Mouse (Mus musculus) embryonic fibroblast, embryonic 13.5 days (primary cell): ENCODE data around the gene Tmub1.

Experiments
- CTCF ChIP-seq: IDR thresholded peaks from 2 replicates; pipeline ENCODE4 v1.5.1; 2011; ENCODE audit warnings: mild to moderate bottlenecking, control low read depth, low read length, moderate library complexity, borderline replicate concordance; ENCODE audit not compliant: insufficient read depth
- POLR2A ChIP-seq: IDR thresholded peaks from 2 replicates; pipeline ENCODE4 v1.6.1; 2011; ENCODE audit warnings: low read depth, mild to moderate bottlenecking, control low read depth, low read length, moderate library complexity

DNA sequence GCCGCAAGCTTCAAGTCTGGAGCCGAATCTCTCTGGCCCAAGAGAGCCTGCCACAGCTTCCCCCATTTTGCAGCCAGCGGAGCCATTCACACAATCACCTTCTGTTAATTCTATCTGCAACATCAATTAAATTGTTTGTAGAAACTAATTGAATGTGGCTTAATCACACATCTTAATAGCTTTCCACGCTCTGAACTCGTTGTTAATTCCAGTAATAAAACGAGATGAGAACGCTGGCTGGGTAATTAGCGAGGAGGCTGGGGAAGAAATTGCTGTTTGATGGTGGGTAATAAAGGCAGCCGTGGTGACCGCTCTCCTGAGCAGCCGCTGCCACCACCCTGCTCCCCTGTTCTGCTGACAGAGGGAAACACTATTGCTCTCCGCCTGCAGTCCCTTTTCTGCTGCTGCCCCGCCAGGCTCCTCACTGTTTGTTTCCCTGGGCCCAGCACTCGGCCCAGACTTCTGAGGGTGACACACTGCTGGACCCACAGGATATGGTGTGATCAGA lies 42.8 kb upstream of the Tmub1 start:
- no peak for TF ChIP-seq CTCF
- no peak for TF ChIP-seq POLR2A
